Mouse (Mus musculus): ENCODE data around the gene Apobec3. TPM values are rescaled to one million over a fixed set of nuclear protein-coding genes. Genes with fewer than 3 reads are reported as not detected.

Apobec3 gene
- polyA plus RNA-seq, 1 experiment from 2014 or later, result 5.1 TPM

DNA sequence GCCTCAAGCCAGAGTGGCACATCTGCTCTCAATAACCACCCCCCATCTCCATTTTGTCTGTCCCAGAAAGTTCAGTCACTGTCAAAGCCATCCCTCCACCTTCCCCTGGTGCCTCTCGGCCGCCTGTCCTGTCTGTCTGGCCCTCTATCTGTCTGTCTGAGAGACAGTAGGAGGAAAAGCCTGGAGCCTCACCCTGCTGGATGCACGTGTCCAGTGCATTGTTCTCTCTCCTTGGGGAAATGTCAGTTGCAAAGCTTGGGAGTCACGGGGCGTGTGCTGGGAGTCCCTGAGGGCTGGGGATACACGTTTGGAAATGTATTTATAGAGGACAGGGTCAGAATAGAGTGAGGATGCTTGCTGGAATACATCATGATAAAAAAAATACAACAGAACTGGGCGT, 62.0 kb downstream of the Apobec3 start:
- WGBS, result 67% methylated on average over 7 of the region's 7 CpGs
- no peak for ATAC-seq
- Histone ChIP-seq H3K9ac (ENCODE audit: low read depth, low read length) (no peak overlapping the region), H3K4me2 (replicated peaks; ENCODE audit: low read depth) (no peak overlapping the region), H3K9me3 (ENCODE audit: control insufficient read depth) (no peaks in the 10 kb centered on the region), H3K36me3 (ENCODE audit: control insufficient read depth, insufficient read depth) (no peaks in the 10 kb centered on the region), H3K4me3 (ENCODE audit: low read depth, low read length) (no peak overlapping the region), H3K27ac (ENCODE audit: low read depth, low read length) (no peak overlapping the region), H3K4me1 (replicated peaks; ENCODE audit: control insufficient read depth, insufficient read depth, low read length) (0 out of 2 replicates have a peak, but pooled peaks cover 4% of the 10 kb centered on the region), H3K27me3 (replicated peaks; ENCODE audit: control insufficient read depth, insufficient read depth, low read length) (no peaks in the 10 kb centered on the region)
- no peak for TF ChIP-seq CTCF (IDR thresholded peaks at IDR 0.05; ENCODE audit: low read depth)

GRCm38 (mm10) chr15:79956559-79956958, 65.1 kb downstream of the Apobec3 start:
- no peaks in the 10 kb centered on the region for H3K36me3 ChIP-seq (ENCODE audit: control insufficient read depth, insufficient read depth)
- H3K9me3 ChIP-seq (ENCODE audit: control insufficient read depth), result no peaks in the 10 kb centered on the region
- 69% methylated on average over 8 of the region's 8 CpGs for WGBS

GRCm38 (mm10) chr15:79958418-79958817, 67.0 kb downstream of the Apobec3 start:
- H3K4me1 ChIP-seq (replicated peaks; ENCODE audit: control insufficient read depth, insufficient read depth, low read length), result no peaks in the 10 kb centered on the region
- no peaks in the 10 kb centered on the region for H3K9me3 ChIP-seq (ENCODE audit: control insufficient read depth)
- TF ChIP-seq CTCF (IDR thresholded peaks at IDR 0.05; ENCODE audit: low read depth), result no peak
- H3K4me3 ChIP-seq (ENCODE audit: low read depth, low read length), result no peak overlapping the region
- H3K4me2 ChIP-seq (replicated peaks; ENCODE audit: low read depth), result no peak overlapping the region
- no peak overlapping the region for H3K9ac ChIP-seq (ENCODE audit: low read depth, low read length)
- no peaks in the 10 kb centered on the region for H3K27me3 ChIP-seq (replicated peaks; ENCODE audit: control insufficient read depth, insufficient read depth, low read length)
- no peak overlapping the region for H3K27ac ChIP-seq (ENCODE audit: low read depth, low read length)
- whole genome bisulfite sequencing, result 50% methylated on average over 3 of the region's 3 CpGs
- H3K36me3 ChIP-seq (ENCODE audit: control insufficient read depth, insufficient read depth), result no peaks in the 10 kb centered on the region
- ATAC-seq, result no peak

More at GRCm38 (mm10) chr15:79956559-79956958, 65.1 kb downstream of the Apobec3 start:
- no peak for TF ChIP-seq CTCF (IDR thresholded peaks at IDR 0.05; ENCODE audit: low read depth)
- ATAC-seq, result no peak
- no peaks in the 10 kb centered on the region for H3K4me1 ChIP-seq (replicated peaks; ENCODE audit: control insufficient read depth, insufficient read depth, low read length)
- no peaks in the 10 kb centered on the region for H3K27me3 ChIP-seq (replicated peaks; ENCODE audit: control insufficient read depth, insufficient read depth, low read length)
- H3K27ac ChIP-seq (ENCODE audit: low read depth, low read length), result no peak overlapping the region
- no peak overlapping the region for H3K4me2 ChIP-seq (replicated peaks; ENCODE audit: low read depth)
- H3K9ac ChIP-seq (ENCODE audit: low read depth, low read length), result no peak overlapping the region
- H3K4me3 ChIP-seq (ENCODE audit: low read depth, low read length), result no peak overlapping the region

- 0 out of 2 replicates have a peak, but pooled peaks have one; percentile 13 for ATAC-seq
- WGBS, result 71% methylated on average over 9 of the region's 9 CpGs
- no peak overlapping the region for H3K9ac ChIP-seq (ENCODE audit: low read depth, low read length)
- H3K4me2 ChIP-seq (replicated peaks; ENCODE audit: low read depth), result no peak overlapping the region
- peak; percentile 44 for TF ChIP-seq CTCF (IDR thresholded peaks at IDR 0.05; ENCODE audit: low read depth)
- no peak overlapping the region for H3K4me3 ChIP-seq (ENCODE audit: low read depth, low read length)
- no peaks in the 10 kb centered on the region for H3K9me3 ChIP-seq (ENCODE audit: control insufficient read depth)
- H3K27me3 ChIP-seq (replicated peaks; ENCODE audit: control insufficient read depth, insufficient read depth, low read length), result no peaks in the 10 kb centered on the region
- H3K4me1 ChIP-seq (replicated peaks; ENCODE audit: control insufficient read depth, insufficient read depth, low read length), result no peaks in the 10 kb centered on the region
- no peaks in the 10 kb centered on the region for H3K36me3 ChIP-seq (ENCODE audit: control insufficient read depth, insufficient read depth)
- H3K27ac ChIP-seq (ENCODE audit: low read depth, low read length), result no peak overlapping the region
Observed at GRCm38 (mm10) chr15:79961366-79961921, 70.0 kb downstream of the Apobec3 start.

GRCm38 (mm10) chr15:79962661-79963060, 71.2 kb downstream of the Apobec3 start:
- no peak overlapping the region for H3K4me2 ChIP-seq (replicated peaks; ENCODE audit: low read depth)
- no peak overlapping the region for H3K9ac ChIP-seq (ENCODE audit: low read depth, low read length)
- H3K36me3 ChIP-seq (ENCODE audit: control insufficient read depth, insufficient read depth), result no peaks in the 10 kb centered on the region
- no peaks in the 10 kb centered on the region for H3K4me1 ChIP-seq (replicated peaks; ENCODE audit: control insufficient read depth, insufficient read depth, low read length)
- TF ChIP-seq CTCF (IDR thresholded peaks at IDR 0.05; ENCODE audit: low read depth), result no peak
- H3K27me3 ChIP-seq (replicated peaks; ENCODE audit: control insufficient read depth, insufficient read depth, low read length), result no peaks in the 10 kb centered on the region
- H3K9me3 ChIP-seq (ENCODE audit: control insufficient read depth), result no peaks in the 10 kb centered on the region
- H3K4me3 ChIP-seq (ENCODE audit: low read depth, low read length), result no peak overlapping the region
- no peak for ATAC-seq
- 86% methylated on average over 18 of the region's 18 CpGs for WGBS
- no peak overlapping the region for H3K27ac ChIP-seq (ENCODE audit: low read depth, low read length)

DNA sequence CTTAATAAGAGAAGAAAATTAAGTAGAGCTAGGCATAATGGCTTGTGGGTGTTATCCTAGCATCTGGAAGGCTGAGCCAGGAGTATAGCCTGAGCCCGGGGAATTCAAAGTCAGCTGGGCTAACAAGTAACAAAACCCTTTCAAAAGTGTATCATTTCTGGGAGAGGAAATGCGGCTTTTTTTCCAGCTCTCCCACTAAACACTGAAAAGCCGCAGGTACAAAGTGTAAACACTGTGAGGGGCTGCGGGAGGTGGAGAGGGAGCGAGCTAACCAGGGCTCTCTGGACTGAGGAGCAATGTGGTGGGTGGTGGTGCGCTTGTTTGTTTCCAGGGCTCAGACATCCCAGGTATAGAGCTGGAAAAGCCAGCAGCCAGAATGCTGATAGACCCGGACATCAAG, 72.9 kb downstream of the Apobec3 start:
- Histone ChIP-seq H3K9me3 (ENCODE audit: control insufficient read depth) (no peaks in the 10 kb centered on the region), H3K4me2 (replicated peaks; ENCODE audit: low read depth) (no peak overlapping the region), H3K9ac (ENCODE audit: low read depth, low read length) (no peak overlapping the region), H3K27ac (ENCODE audit: low read depth, low read length) (no peak overlapping the region), H3K36me3 (ENCODE audit: control insufficient read depth, insufficient read depth) (no peaks in the 10 kb centered on the region), H3K4me1 (replicated peaks; ENCODE audit: control insufficient read depth, insufficient read depth, low read length) (no peaks in the 10 kb centered on the region), H3K4me3 (ENCODE audit: low read depth, low read length) (no peak overlapping the region), H3K27me3 (replicated peaks; ENCODE audit: control insufficient read depth, insufficient read depth, low read length) (no peaks in the 10 kb centered on the region)
- no peak for TF ChIP-seq CTCF (IDR thresholded peaks at IDR 0.05; ENCODE audit: low read depth)
- 66% methylated on average over 7 of the region's 7 CpGs for WGBS
- ATAC-seq, result no peak

Other genes starting within 250 kb of the Apobec3 start
- 0.13 and 0.27 TPM in 2 replicates for gene Fam227a, start 232.7 kb upstream of the Apobec3 start, polyA plus RNA-seq (2015; fragmentation: Nextera tagmentation; extraction: Ambion mirVana)
- gene Cby1, start 232.5 kb upstream of the Apobec3 start, polyA plus RNA-seq (2015; fragmentation: Nextera tagmentation; extraction: Ambion mirVana), result 22.3 and 23.1 TPM in 2 replicates
- gene Tomm22, start 220.8 kb upstream of the Apobec3 start, polyA plus RNA-seq (2015; fragmentation: Nextera tagmentation; extraction: Ambion mirVana), result 207 and 211 TPM in 2 replicates
- gene Josd1, start 203.7 kb upstream of the Apobec3 start, polyA plus RNA-seq (2015; fragmentation: Nextera tagmentation; extraction: Ambion mirVana), result 9.4 and 9.7 TPM in 2 replicates
- gene Gtpbp1, start 200.8 kb upstream of the Apobec3 start, polyA plus RNA-seq (2015; fragmentation: Nextera tagmentation; extraction: Ambion mirVana), result 15.0 and 15.3 TPM in 2 replicates
- gene Sun2, start 149.1 kb upstream of the Apobec3 start, polyA plus RNA-seq (2015; fragmentation: Nextera tagmentation; extraction: Ambion mirVana), result 1.1 and 1.2 TPM in 2 replicates
- gene Dnal4, start 113.8 kb upstream of the Apobec3 start, polyA plus RNA-seq (2015; fragmentation: Nextera tagmentation; extraction: Ambion mirVana), result 19.5 and 20.1 TPM in 2 replicates
- 1.2 and 1.6 TPM in 2 replicates for gene Nptxr, start 86.9 kb upstream of the Apobec3 start, polyA plus RNA-seq (2015; fragmentation: Nextera tagmentation; extraction: Ambion mirVana)
- gene Npcd, start 57.4 kb upstream of the Apobec3 start, polyA plus RNA-seq (2015; fragmentation: Nextera tagmentation; extraction: Ambion mirVana), result 0.61 TPM in 1 of 2 replicates, not detected in the other
- 13.8 and 15.7 TPM in 2 replicates for gene Cbx6, start 57.0 kb upstream of the Apobec3 start, polyA plus RNA-seq (2015; fragmentation: Nextera tagmentation; extraction: Ambion mirVana)
- gene Cbx7, start 79.5 kb downstream of the Apobec3 start, polyA plus RNA-seq (2015; fragmentation: Nextera tagmentation; extraction: Ambion mirVana), result 2.5 and 3.8 TPM in 2 replicates
- gene Pdgfb, start 123.3 kb downstream of the Apobec3 start, polyA plus RNA-seq (2015; fragmentation: Nextera tagmentation; extraction: Ambion mirVana), result 6.9 and 7.1 TPM in 2 replicates
- gene Syngr1, start 199.7 kb downstream of the Apobec3 start, polyA plus RNA-seq (2015; fragmentation: Nextera tagmentation; extraction: Ambion mirVana), result 6.8 and 10.4 TPM in 2 replicates
- 436 and 450 TPM in 2 replicates for gene Rpl3, start 200.2 kb downstream of the Apobec3 start, polyA plus RNA-seq (2015; fragmentation: Nextera tagmentation; extraction: Ambion mirVana)
- gene Tab1, start 241.5 kb downstream of the Apobec3 start, polyA plus RNA-seq (2015; fragmentation: Nextera tagmentation; extraction: Ambion mirVana), result 12.6 and 13.6 TPM in 2 replicates

Measured in intestine, postnatal 0 days (tissue).